Mouse (Mus musculus): ENCODE data around the gene Rngtt. TPM values are rescaled to one million over a fixed set of nuclear protein-coding genes. Genes with fewer than 3 reads are reported as not detected.
"Not testable (repeated sequence)": the region's sequence is repeated elsewhere in the genome, so short reads cannot be mapped to it uniquely, and the experiment has no call there.

The Rngtt gene
- 10 to 100 TPM; 11.4 to 13.3 TPM for total RNA-seq (2021)
- long read RNA-seq, experiment 1, full-length matches to known transcripts: 16 of 26 reads
- long read RNA-seq, experiment 1, partial matches to known transcripts: 1 of 26 reads
- long read RNA-seq, experiment 1, other reads (novel, unspliced or antisense): 9 of 26 reads
- long read RNA-seq, experiment 2, full-length matches to known transcripts: 13 of 22 reads
- long read RNA-seq, experiment 2, partial matches to known transcripts: 0 of 22 reads
- long read RNA-seq, experiment 2, other reads (novel, unspliced or antisense): 9 of 22 reads

GRCm38 (mm10) chr4:33309764-33310757 lies at the start of gene Rngtt:
Gene Rngtt (plus strand): TSS chr4:33310311.
- peak; percentile 95 for DNase-seq

GRCm38 (mm10) chr4:33260311-33260710 lies 49.8 kb upstream of the Rngtt start:
- no peak for DNase-seq

- DNase-seq: peak; percentile 92
Measured at GRCm38 (mm10) chr4:33261311-33261753, 48.8 kb upstream of the Rngtt start.

- no peak for DNase-seq
Measured at GRCm38 (mm10) chr4:33262897-33263296, 47.2 kb upstream of the Rngtt start.

- no peak for DNase-seq
Measured at GRCm38 (mm10) chr4:33264979-33265726, 45.0 kb upstream of the Rngtt start.

GRCm38 (mm10) chr4:33270386-33271314 lies 39.5 kb upstream of the Rngtt start:
- no peak for DNase-seq

GRCm38 (mm10) chr4:33273437-33273836 lies 36.7 kb upstream of the Rngtt start:
- no peak for DNase-seq

GRCm38 (mm10) chr4:33281891-33282685 lies 28.0 kb upstream of the Rngtt start:
- DNase-seq: no peak

- DNase-seq: no peak
Measured at GRCm38 (mm10) chr4:33284083-33284880, 25.8 kb upstream of the Rngtt start.

GRCm38 (mm10) chr4:33285448-33285847 lies 24.7 kb upstream of the Rngtt start:
- no peak for DNase-seq

GRCm38 (mm10) chr4:33289106-33289650 lies 20.9 kb upstream of the Rngtt start:
- no peak for DNase-seq

GRCm38 (mm10) chr4:33290002-33290401 lies 20.1 kb upstream of the Rngtt start, which contains the start of gene Pnrc1:
Gene Pnrc1 (minus strand): TSS chr4:33290163.
- DNase-seq: peak; percentile 9

GRCm38 (mm10) chr4:33290878-33291277 lies 19.2 kb upstream of the Rngtt start:
- DNase-seq: no peak

- DNase-seq: peak; percentile 87
Measured at GRCm38 (mm10) chr4:33292409-33293370, 17.4 kb upstream of the Rngtt start.

GRCm38 (mm10) chr4:33300891-33301665 lies 9.0 kb upstream of the Rngtt start:
- not testable (repeated sequence) for DNase-seq

- no peak for DNase-seq
Measured at GRCm38 (mm10) chr4:33303057-33303456, 7.1 kb upstream of the Rngtt start.

GRCm38 (mm10) chr4:33307146-33307545 lies 3.0 kb upstream of the Rngtt start:
- DNase-seq: no peak

Data from gastrocnemius, postnatal 10 days (tissue).